8 mouse cellular contexts compared by ENCODE assay signal in genomic region chr4:10873920-10874665, GRCm38 (mm10). TPM values are rescaled to one million over a fixed set of nuclear protein-coding genes. Genes with fewer than 3 reads are reported as not detected.
DNase-seq lines count a peak whose midpoint lies in the region; ATAC-seq and TF ChIP-seq lines count a peak whose summit lies in the region.

Gene 2610301B20Rik (plus strand): TSS chr4:10874498.

- H3K27me3 ChIP-seq in heart, embryonic 11.5 days (ENCODE audit: control insufficient read depth, insufficient read depth, low read length): no peaks in the 10 kb centered on the region
- H3K27me3 ChIP-seq in kidney, embryonic 16.5 days (ENCODE audit: insufficient read depth, low read length): no peaks in the 10 kb centered on the region
- H3K27me3 ChIP-seq in liver, adult 2 months (ENCODE audit: control insufficient read depth, insufficient read depth, low read length): no peaks in the 10 kb centered on the region
- no peaks in the 10 kb centered on the region for H3K27me3 ChIP-seq in myocyte (ENCODE audit: control insufficient read depth, insufficient read depth, insufficient read length)
- no peaks in the 10 kb centered on the region for H3K27me3 ChIP-seq in splenic B cell, adult 2 months (ENCODE audit: control insufficient read depth, insufficient read depth, low read length, poor library complexity, severe bottlenecking)

- H3K9me3 ChIP-seq in heart, embryonic 11.5 days (replicated peaks; ENCODE audit: control insufficient read depth, low read length): no peaks in the 10 kb centered on the region
- H3K9me3 ChIP-seq in kidney, embryonic 16.5 days (ENCODE audit: low read length): no peaks in the 10 kb centered on the region

- H3K79me2 ChIP-seq in liver, adult 2 months (ENCODE audit: control insufficient read depth, insufficient read depth, low read length): no peaks in the 10 kb centered on the region
- H3K79me2 ChIP-seq in myocyte (ENCODE audit: control insufficient read depth, insufficient read depth): no peaks in the 10 kb centered on the region

- peak within 1 kb of the TSS; percentile 78 for H3K4me2 ChIP-seq in heart, embryonic 11.5 days
- peak within 1 kb of the TSS; percentile 67 for H3K4me2 ChIP-seq in kidney, embryonic 16.5 days (replicated peaks; ENCODE audit: low read depth, low read length)
- H3K4me2 ChIP-seq in myocyte (ENCODE audit: low read depth): peak within 1 kb of the TSS; percentile 93

- ATAC-seq in erythroblast, adult 5-6 weeks (replicated peaks; ENCODE audit: low FRiP score, poor library complexity, severe bottlenecking): peak; percentile 90
- ATAC-seq in heart, embryonic 11.5 days (replicated peaks; ENCODE audit: insufficient number of reproducible peaks, low FRiP score, low TSS enrichment): peak; percentile 84
- peak; percentile 90 for ATAC-seq in kidney, embryonic 16.5 days (ENCODE audit: low FRiP score, low TSS enrichment)

- H3K4me3 ChIP-seq in heart, embryonic 11.5 days (ENCODE audit: low read depth, low read length): peak within 1 kb of the TSS; percentile 90
- H3K4me3 ChIP-seq in kidney, embryonic 16.5 days (ENCODE audit: low read length): peak within 1 kb of the TSS; percentile 91
- H3K4me3 ChIP-seq in liver, adult 2 months (ENCODE audit: insufficient read depth, low read depth, low read length): peak within 1 kb of the TSS; percentile 92
- H3K4me3 ChIP-seq in myocyte: peak within 1 kb of the TSS; percentile 77

- peak within 1 kb of the TSS; percentile 92 for H3K27ac ChIP-seq in heart, embryonic 11.5 days (ENCODE audit: low read depth, low read length)
- peak within 1 kb of the TSS; percentile 98 for H3K27ac ChIP-seq in kidney, embryonic 16.5 days (ENCODE audit: low read length)
- peak within 1 kb of the TSS; percentile 93 for H3K27ac ChIP-seq in liver, adult 2 months (replicated peaks; ENCODE audit: insufficient read depth, low read depth, low read length)

- no peak for TF ChIP-seq CTCF in liver, adult 2 months (IDR thresholded peaks at IDR 0.05; ENCODE audit: low read depth, low read length)

- H3K9ac ChIP-seq in heart, embryonic 11.5 days (ENCODE audit: low read depth, low read length): peak within 1 kb of the TSS; percentile 79
- H3K9ac ChIP-seq in kidney, embryonic 16.5 days (replicated peaks; ENCODE audit: low read length): peak within 1 kb of the TSS; percentile 89
- H3K9ac ChIP-seq in liver, adult 2 months (ENCODE audit: low read depth, low read length): peak within 1 kb of the TSS; percentile 97

- DNase-seq in B cell, adult 2 months: peak; percentile 92 to 94
- peak; percentile 97 for DNase-seq in brain, adult 2 months (ENCODE audit: low read depth, low spot score)
- DNase-seq in liver, adult 2 months (ENCODE audit: extremely low read depth, low read depth, low spot score): peak; percentile 70
- DNase-seq in splenic B cell, adult 2 months (ENCODE audit: low read depth, low spot score): peak; percentile 93

- no peaks in the 10 kb centered on the region for H3K36me3 ChIP-seq in heart, embryonic 11.5 days (ENCODE audit: control insufficient read depth, insufficient read depth, low read length)
- 0 out of 2 replicates have a peak, but pooled peaks cover 2% of the 10 kb centered on the region for H3K36me3 ChIP-seq in kidney, embryonic 16.5 days (ENCODE audit: insufficient read depth, low read length)
- no peaks in the 10 kb centered on the region for H3K36me3 ChIP-seq in liver, adult 2 months (ENCODE audit: control insufficient read depth, insufficient read depth, low read length)
- H3K36me3 ChIP-seq in myocyte (ENCODE audit: control insufficient read depth, insufficient read depth): no peaks in the 10 kb centered on the region
- no peaks in the 10 kb centered on the region for H3K36me3 ChIP-seq in splenic B cell, adult 2 months (ENCODE audit: control insufficient read depth, insufficient read depth, low read length, poor library complexity, severe bottlenecking)

- peaks cover 5% of the 10 kb centered on the region for H3K4me1 ChIP-seq in heart, embryonic 11.5 days (ENCODE audit: control insufficient read depth, insufficient read depth, low read length)
- H3K4me1 ChIP-seq in kidney, embryonic 16.5 days (ENCODE audit: insufficient read depth, low read length): peaks cover 10% of the 10 kb centered on the region
- peaks cover 2% of the 10 kb centered on the region; the same call in 1 of the 2 replicates for H3K4me1 ChIP-seq in liver, adult 2 months (ENCODE audit: control insufficient read depth, insufficient read depth, low read length)

- peak within 1 kb of the TSS; percentile 92 for H3ac ChIP-seq in myocyte (ENCODE audit: control insufficient read depth, insufficient read length)

- under 1% methylated on average over 59 of the region's 68 CpGs for WGBS in heart, embryonic 11.5 days (ENCODE audit: insufficient replicate concordance)
- under 1% methylated on average over 68 of the region's 68 CpGs for WGBS in kidney, embryonic 16.5 days
- under 1% methylated on average over 67 of the region's 68 CpGs for WGBS in liver, adult 2 months

- 0 out of 2 replicates have a peak, but pooled peaks have one; percentile 3 for TF ChIP-seq POLR2A in liver, adult 2 months (IDR thresholded peaks at IDR 0.05; ENCODE audit: extremely low read depth, insufficient read depth, low read length)
- peak; percentile 40 for TF ChIP-seq POLR2A in myocyte (IDR thresholded peaks at IDR 0.05; ENCODE audit: insufficient read length, low read depth)

TF ChIP-seq in myocyte, 11 proteins besides CTCF, POLR2A, EP300 and RAD21:
- TF ChIP-seq TCF12 (IDR thresholded peaks at IDR 0.05; ENCODE audit: insufficient read depth, poor library complexity, severe bottlenecking): no peak
- no peak for TF ChIP-seq MYOD1 (IDR thresholded peaks at IDR 0.05; ENCODE audit: control insufficient read depth in 1 of 3, insufficient read length in 2 of 3, low read depth in 2 of 3)

RNA-seq across cellular contexts. Expression of gene 2610301B20Rik, which starts in this region (rescaled TPM):
- 5.6 and 19.8 TPM in 2 replicates for total RNA-seq in erythroblast, adult 5-6 weeks (2015; ENCODE audit: low replicate concordance)
- 0.56 and 3.4 TPM in 2 replicates for total RNA-seq in erythroblast, adult 5-6 weeks (2017; ENCODE audit: low replicate concordance)
- polyA plus RNA-seq in heart, embryonic 11.5 days (2014; fragmentation: Nextera tagmentation; extraction: Ambion mirVana): 24.9 and 27.7 TPM in 2 replicates
- polyA plus RNA-seq in kidney, embryonic 16.5 days (2015; fragmentation: Nextera tagmentation; extraction: Ambion mirVana): 29.7 and 32.4 TPM in 2 replicates
- total RNA-seq in liver, adult 2 months (2014; rRNA removed): 2.7 and 3.0 TPM in 2 replicates
- 1.6 and 1.9 TPM in 2 replicates for polyA plus RNA-seq in liver, adult 2 months (2012; rRNA removed)
- 9.5 TPM for polyA plus RNA-seq in myocyte (2012; fragmentation: generic; extraction: Trizol)

Comparison
In these comparisons a context has a peak if more than half of its experiments do, and no peak if none do; other contexts are left out.
1. Peak in every context shown above with its lines: DNase-seq, ATAC-seq, H3K4me3 ChIP-seq and H3K27ac ChIP-seq.